Mouse (Mus musculus) ES-E14 (cell line): ENCODE data around the gene Galnt2.

Experiments used
- CHD2 ChIP-seq: IDR thresholded peaks from 2 replicates; pipeline ENCODE4 v1.6.1; 2014; ENCODE audit warnings: mild to moderate bottlenecking, low read depth, low read length, inconsistent platforms
- HCFC1 ChIP-seq: IDR thresholded peaks from 2 replicates; pipeline ENCODE4 v1.6.1; 2012; ENCODE audit warnings: low read length, inconsistent platforms, borderline replicate concordance; ENCODE audit not compliant: insufficient read depth
- MAFK ChIP-seq: IDR thresholded peaks from 2 replicates; pipeline ENCODE4 v1.6.1; 2014; ENCODE audit warnings: mild to moderate bottlenecking, low read depth, low read length, inconsistent platforms; ENCODE audit not compliant: insufficient read depth
- ZC3H11A ChIP-seq: IDR thresholded peaks from 2 replicates; pipeline ENCODE4 v1.6.1; 2012; ENCODE audit warnings: low read depth, mild to moderate bottlenecking, inconsistent platforms, low read length, borderline replicate concordance
- ZNF384 ChIP-seq: IDR thresholded peaks from 2 replicates; pipeline ENCODE4 v1.6.1; 2012; ENCODE audit warnings: low read depth, low read length, inconsistent platforms

DNA sequence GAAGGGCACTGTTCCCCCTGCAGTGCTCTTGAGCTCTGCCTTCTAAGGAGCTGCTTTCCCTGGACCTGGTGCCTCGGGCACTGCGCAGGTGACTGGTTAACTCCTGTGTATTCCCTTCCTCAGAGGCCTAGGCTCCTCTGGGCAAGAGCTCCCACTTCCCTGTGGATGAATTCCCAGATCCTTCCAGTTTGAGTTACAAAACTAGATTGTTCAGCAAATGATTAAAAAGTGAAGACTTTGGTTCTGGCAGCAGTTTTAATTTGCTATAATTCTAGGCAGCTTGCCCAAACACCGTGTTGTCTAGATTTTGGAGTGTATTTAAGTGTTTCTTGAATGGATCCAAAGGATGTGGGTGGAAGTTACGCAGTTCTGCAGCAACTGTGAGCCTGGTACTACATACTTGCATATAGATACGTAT is 21.4 kb downstream of the Galnt2 start:
- TF ChIP-seq ZC3H11A (no peak), ZNF384 (no peak), CHD2 (no peak), HCFC1 (no peak), MAFK (no peak)
